Mouse (Mus musculus) macrophage (primary cell): Measurements from ENCODE around the gene Mllt11. TPM values are rescaled to one million over a fixed set of nuclear protein-coding genes. Genes with fewer than 3 reads are reported as not detected.
A peak's percentile ranks its signal among the peaks of the same experiment; 100 is the strongest.
"Not testable (repeated sequence)": the region's sequence is repeated elsewhere in the genome, so short reads cannot be mapped to it uniquely, and the experiment has no call there.

Experiments used
- H3K27ac ChIP-seq: fragments of 350-480 bp; formaldehyde crosslinking; 2 replicates; pipeline ENCODE4 v1.9.0; 2021
- H3K36me3 ChIP-seq: fragments of 350-480 bp; formaldehyde crosslinking; 2 replicates; pipeline ENCODE4 v1.9.0; 2021; ENCODE audit errors: inconsistent target
- H3K4me3 ChIP-seq: fragments of 350-480 bp; formaldehyde crosslinking; 2 replicates; pipeline ENCODE4 v1.9.0; 2021; ENCODE audit errors: inconsistent target
- H3K79me2 ChIP-seq: fragments of 350-480 bp; formaldehyde crosslinking; 2 replicates; pipeline ENCODE4 v1.9.0; 2021; ENCODE audit errors: inconsistent target
- WGBS: methylation state at CpG from one replicate; pipeline ENCODE4 v1.1.7; 2026; ENCODE audit warnings: inconsistent platforms; ENCODE audit not compliant: missing documents; 5-methylcytosine and 5-hydroxymethylcytosine counted together
- polyA plus RNA-seq: library from polyadenylated mRNA; stranded (reverse); fragments of 250-400 nt; gene quantifications from 3 replicates; pipeline ENCODE4 v1.2.4, GENCODE M21; 2018; ENCODE audit warnings: inconsistent platforms

Gene Mllt11
- polyA plus RNA-seq, 1 experiment from 2014 or later, result 17.4 TPM

DNA sequence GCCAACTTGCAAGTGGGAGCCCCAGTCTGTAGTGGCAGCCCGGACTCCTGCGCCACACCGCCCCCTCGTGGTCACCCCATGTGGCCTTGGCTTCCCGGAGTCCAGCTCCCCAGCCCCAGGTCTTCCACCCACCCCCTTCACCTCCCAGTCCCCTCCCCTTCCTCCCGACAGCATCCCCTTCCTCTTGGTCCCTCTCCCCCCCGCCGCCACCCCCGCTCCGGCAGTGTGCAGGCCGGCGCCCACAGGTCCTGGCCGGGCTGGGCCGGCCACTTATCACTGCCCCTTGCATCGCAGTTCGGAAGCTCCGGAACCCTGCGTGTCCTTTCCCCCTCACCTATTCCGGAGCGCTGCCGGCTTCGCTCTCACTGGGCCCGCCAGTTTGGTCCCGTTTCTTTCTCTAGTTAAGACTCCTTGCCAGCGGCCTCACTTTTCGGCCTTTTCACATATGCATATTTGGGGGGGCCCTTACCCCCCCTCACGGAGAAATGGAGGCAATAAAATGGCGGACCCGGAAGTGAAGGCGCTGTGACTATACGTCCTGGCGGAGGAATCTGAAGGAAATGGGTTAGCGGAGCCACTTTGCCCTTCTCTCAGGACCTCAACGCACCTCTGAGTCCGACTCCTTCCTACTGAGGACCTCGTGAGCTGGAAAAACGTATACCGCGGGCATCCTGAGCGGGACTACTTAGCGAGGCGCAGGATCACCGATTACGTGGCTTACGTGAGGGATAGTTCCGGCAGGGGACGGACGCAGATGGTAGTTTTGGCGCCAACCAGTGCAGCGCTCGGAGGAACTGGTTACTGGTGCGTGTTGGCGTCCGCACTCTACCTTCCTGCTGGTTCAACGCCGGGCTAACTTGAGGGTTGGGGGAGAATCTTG, 14.5 kb downstream of the Mllt11 start, which contains the start of gene Gabpb2:
Gabpb2 (minus strand) TSS at position 662 of the 880 bp plus-strand sequence.
- WGBS, result under 1% methylated on average over 50 of the region's 56 CpGs
- Histone ChIP-seq H3K79me2 (peaks cover 23% of the 10 kb centered on the region), H3K36me3 (0 out of 2 replicates have a peak, but pooled peaks cover 4% of the 10 kb centered on the region), H3K4me3 (peak within 1 kb of the TSS; percentile 57), H3K27ac (peak within 1 kb of the TSS; percentile 93)

GRCm38 (mm10) chr3:95216655-95217254, 15.2 kb downstream of the Mllt11 start:
- 19% methylated on average over 4 of the region's 4 CpGs for WGBS
- Histone ChIP-seq H3K4me3 (peak overlapping the region; percentile 57), H3K27ac (peak overlapping the region; percentile 93), H3K79me2 (peaks cover 31% of the 10 kb centered on the region), H3K36me3 (0 out of 2 replicates have a peak, but pooled peaks cover 4% of the 10 kb centered on the region)

DNA sequence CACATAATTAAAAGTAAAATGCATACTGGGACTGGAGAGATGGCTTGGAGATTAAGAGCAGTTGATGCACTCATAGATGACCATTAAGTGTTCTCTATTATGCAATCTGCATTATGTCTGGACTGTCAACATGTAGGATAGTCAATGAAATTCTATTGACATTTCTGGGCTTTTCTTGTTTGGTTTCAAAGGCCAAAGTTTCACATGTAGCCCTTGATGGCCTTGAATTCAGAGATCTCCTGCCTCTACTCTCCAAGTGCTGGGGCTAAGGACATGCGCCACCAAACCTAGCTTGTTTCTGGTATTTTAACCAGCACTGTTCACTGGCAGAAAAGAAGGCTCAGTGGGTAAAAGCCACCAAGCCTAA, 18.4 kb downstream of the Mllt11 start:
- H3K27ac ChIP-seq, result no peak overlapping the region
- 100% methylated on average over 1 of the region's 1 CpGs for WGBS
- peaks cover 46% of the 10 kb centered on the region for H3K79me2 ChIP-seq
- H3K36me3 ChIP-seq, result no peaks in the 10 kb centered on the region; the same call in 1 of the 2 replicates
- no peak overlapping the region for H3K4me3 ChIP-seq

GRCm38 (mm10) chr3:95212889-95213608, 18.9 kb downstream of the Mllt11 start:
- 99% methylated on average over 7 of the region's 10 CpGs for WGBS
- H3K79me2 ChIP-seq, result peaks cover 46% of the 10 kb centered on the region
- not testable (repeated sequence) for H3K36me3 ChIP-seq, H3K27ac ChIP-seq, H3K4me3 ChIP-seq

DNA sequence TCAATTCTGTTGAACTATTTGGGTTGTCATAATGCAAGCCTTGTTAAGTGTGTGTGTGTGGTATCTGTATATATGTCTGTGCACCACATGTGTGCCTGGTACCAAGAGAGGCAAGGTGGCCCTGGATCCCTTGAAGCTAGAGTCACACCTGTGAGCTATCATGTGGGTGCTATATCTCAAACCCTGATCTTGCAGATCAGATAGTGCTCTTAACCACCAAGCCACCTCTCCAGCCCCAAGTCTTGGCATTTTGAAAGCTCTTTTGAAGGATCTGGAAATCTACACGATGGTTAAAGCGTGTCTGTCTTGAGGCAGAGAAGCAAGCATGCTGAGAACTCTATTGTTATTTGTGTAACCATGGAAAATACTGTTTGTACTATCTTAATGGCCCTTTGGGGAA, 21.4 kb downstream of the Mllt11 start:
- H3K4me3 ChIP-seq, result no peak overlapping the region
- WGBS, result 100% methylated on average over 2 of the region's 2 CpGs
- no peak overlapping the region for H3K27ac ChIP-seq
- H3K36me3 ChIP-seq, result peaks cover 11% of the 10 kb centered on the region
- H3K79me2 ChIP-seq, result peaks cover 32% of the 10 kb centered on the region

DNA sequence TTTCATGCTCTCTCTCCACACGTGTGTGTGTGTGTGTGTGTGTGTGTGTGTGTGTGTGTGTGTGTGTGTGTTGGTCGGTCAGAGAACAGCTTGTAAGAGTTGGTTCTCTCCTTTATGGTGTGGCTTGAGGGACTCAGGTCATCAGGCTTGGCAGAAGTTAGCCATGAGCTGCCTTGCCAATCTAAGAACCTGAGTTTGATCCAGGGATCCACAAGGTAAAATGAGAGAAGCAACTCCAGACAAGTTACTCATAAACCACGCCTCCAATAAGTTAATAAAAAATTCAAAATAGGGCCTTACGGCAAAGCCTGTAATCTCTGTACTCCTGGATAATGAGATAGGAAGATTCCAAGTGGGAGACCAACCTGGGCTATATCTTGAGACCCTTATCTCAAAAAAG, 23.7 kb downstream of the Mllt11 start:
- WGBS, result 93% methylated on average over 3 of the region's 4 CpGs
- Histone ChIP-seq H3K79me2 (peaks cover 26% of the 10 kb centered on the region; the same call in 1 of the 2 replicates), H3K4me3 (no peak overlapping the region), H3K27ac (no peak overlapping the region), H3K36me3 (peaks cover 31% of the 10 kb centered on the region)

DNA sequence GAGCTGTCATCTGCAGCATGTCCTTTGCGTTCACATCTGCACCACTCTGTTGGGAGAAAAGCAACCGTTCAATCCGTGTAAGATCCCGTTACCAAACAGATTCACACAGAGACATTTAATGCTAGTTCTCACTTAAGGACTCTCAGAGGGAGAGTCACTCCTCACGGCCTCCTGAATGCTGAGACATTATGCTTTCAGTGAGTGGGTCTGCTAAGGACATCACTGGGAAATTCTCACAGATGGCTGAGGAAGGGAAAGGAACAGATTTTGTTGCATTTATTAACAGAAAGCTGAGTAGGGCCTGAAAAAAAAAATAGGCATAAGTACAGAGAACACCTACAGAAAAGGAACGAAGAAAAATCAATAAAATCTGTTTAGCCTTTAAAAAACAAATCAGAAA, 28.1 kb downstream of the Mllt11 start:
- Histone ChIP-seq H3K36me3 (peaks cover 74% of the 10 kb centered on the region), H3K4me3 (no peak overlapping the region), H3K27ac (no peak overlapping the region), H3K79me2 (no peaks in the 10 kb centered on the region; the same call in 1 of the 2 replicates)
- WGBS, result 84% methylated on average over 6 of the region's 6 CpGs

DNA sequence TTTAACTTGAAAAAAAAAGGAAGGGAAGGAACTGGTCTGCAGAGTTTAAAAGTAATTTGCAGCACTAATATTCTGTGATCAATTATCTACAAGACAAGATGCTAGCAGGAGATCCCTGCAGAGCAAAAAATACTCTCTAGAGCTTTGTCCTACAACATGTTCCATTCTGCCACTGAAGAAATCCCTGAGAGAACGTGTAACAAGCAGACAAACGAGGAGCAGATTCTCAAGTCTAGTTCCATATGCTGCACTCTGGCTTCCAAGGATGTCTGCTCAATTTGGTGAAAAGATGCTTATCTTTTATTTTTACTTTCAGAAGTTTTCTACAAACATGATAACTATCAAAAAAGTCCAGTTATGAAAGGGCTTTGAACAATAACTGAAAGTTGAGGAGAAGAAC, 31.4 kb downstream of the Mllt11 start:
- no peaks in the 10 kb centered on the region for H3K79me2 ChIP-seq
- no peak overlapping the region for H3K4me3 ChIP-seq
- H3K36me3 ChIP-seq, result peaks cover 92% of the 10 kb centered on the region
- 100% methylated on average over 2 of the region's 2 CpGs for WGBS
- no peak overlapping the region for H3K27ac ChIP-seq

DNA sequence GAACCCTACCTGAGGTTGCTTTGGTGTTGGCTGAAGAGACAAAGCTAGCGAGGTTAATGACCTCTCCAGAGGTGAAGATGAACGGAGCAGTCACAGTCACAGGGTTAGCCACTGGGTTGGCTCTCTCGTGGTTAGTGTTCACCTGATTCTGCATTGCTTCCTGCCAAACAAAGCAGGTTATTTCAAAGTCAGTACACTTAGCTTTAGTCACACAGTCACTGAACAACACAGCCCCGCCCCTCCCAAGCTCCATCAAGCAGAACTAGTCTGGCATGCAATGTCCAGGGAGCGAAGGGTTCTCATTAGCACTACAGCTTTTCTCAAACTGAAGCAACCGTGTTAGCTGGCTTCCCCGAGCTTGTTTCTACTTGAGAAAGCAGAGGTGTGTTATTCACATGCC, 31.8 kb downstream of the Mllt11 start:
- Histone ChIP-seq H3K27ac (no peak overlapping the region), H3K79me2 (no peaks in the 10 kb centered on the region), H3K4me3 (no peak overlapping the region), H3K36me3 (peaks cover 94% of the 10 kb centered on the region)
- 96% methylated on average over 7 of the region's 7 CpGs for WGBS

- Histone ChIP-seq H3K36me3 (peaks cover 88% of the 10 kb centered on the region), H3K79me2 (no peaks in the 10 kb centered on the region), H3K27ac (no peak overlapping the region), H3K4me3 (no peak overlapping the region)
- WGBS, result 93% methylated on average over 1 of the region's 1 CpGs
Measured at GRCm38 (mm10) chr3:95199101-95199500, 32.9 kb downstream of the Mllt11 start.

DNA sequence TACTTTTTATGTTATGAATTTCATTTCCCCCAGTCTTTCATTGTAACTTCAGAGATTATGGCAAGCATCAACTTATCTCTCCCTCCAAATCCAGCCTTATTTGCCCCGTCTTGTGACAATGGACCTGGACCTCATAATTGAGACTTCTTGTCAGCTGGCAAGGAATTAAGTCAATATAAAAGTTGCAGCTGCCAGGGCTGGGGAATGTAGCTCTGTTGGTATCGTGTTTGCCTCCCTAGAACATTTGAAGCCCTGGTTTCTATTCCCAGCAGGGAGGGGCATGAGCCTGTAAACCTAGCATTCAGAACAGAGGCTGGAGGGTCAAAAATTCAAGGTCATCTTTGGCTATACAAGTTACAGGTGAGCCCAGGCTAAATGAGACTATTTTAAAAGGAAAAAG, 36.2 kb downstream of the Mllt11 start:
- H3K27ac ChIP-seq, result no peak overlapping the region
- 96% methylated on average over 2 of the region's 2 CpGs for WGBS
- peaks cover 64% of the 10 kb centered on the region for H3K36me3 ChIP-seq
- no peak overlapping the region for H3K4me3 ChIP-seq
- H3K79me2 ChIP-seq, result no peaks in the 10 kb centered on the region

- WGBS, result 91% methylated on average over 6 of the region's 6 CpGs
Measured at GRCm38 (mm10) chr3:95194721-95195135, 37.2 kb downstream of the Mllt11 start.

GRCm38 (mm10) chr3:95186888-95187287, 45.1 kb downstream of the Mllt11 start:
- Histone ChIP-seq H3K79me2 (no peaks in the 10 kb centered on the region), H3K4me3 (no peak overlapping the region), H3K27ac (no peak overlapping the region), H3K36me3 (peaks cover 62% of the 10 kb centered on the region)
- 99% methylated on average over 6 of the region's 6 CpGs for WGBS

More at GRCm38 (mm10) chr3:95194721-95195135, 37.2 kb downstream of the Mllt11 start:
- Histone ChIP-seq H3K4me3 (no peak overlapping the region), H3K79me2 (no peaks in the 10 kb centered on the region), H3K36me3 (peaks cover 62% of the 10 kb centered on the region), H3K27ac (no peak overlapping the region)

DNA sequence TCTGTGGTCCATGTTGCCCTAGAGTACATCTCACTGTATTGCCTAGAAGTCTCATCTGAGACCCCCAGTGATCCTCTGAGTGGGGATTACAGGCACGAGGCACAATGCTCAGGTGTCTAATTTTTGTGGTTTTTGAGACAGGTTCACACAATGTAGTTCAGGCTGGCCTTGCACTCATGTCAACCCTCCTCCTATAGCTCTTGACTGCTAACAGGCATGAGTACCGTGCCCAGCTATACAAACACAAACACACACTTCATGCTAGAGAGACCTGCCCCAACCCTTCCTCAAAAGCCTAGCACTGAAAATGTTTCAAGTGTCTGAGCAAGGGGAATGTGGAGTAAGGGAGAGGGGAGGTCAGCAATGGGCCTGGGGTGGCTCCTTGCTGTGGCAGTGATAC, 45.9 kb downstream of the Mllt11 start:
- Histone ChIP-seq H3K36me3 (peaks cover 62% of the 10 kb centered on the region), H3K79me2 (no peaks in the 10 kb centered on the region), H3K27ac (no peak overlapping the region), H3K4me3 (no peak overlapping the region)
- 92% methylated on average over 2 of the region's 2 CpGs for WGBS
